Mouse (Mus musculus): ENCODE measurements at regions not wholly inside any gene's neighbourhood (a gene's known extent, or its start where the extent isn't known, plus 50 kb on each side); places are given as distances from the start of the nearest gene placed in this dataset.

GRCm38 (mm10) chr9:90978730-90979129 is 383.5 kb upstream of the Zic4 start:
- H3K27me3 ChIP-seq (ENCODE audit: low read depth, poor library complexity, severe bottlenecking) = no peaks in the 10 kb centered on the region
- no peaks in the 10 kb centered on the region for H3K4me1 ChIP-seq
- no peak overlapping the region for H3K4me3 ChIP-seq
- no peak for DNase-seq (ENCODE audit: low spot score)
- H3K27ac ChIP-seq (replicated peaks) = no peak overlapping the region
- WGBS = 88% methylated on average over 4 of the region's 4 CpGs
- H3K9me3 ChIP-seq (replicated peaks) = no peaks in the 10 kb centered on the region
- H3K36me3 ChIP-seq = no peaks in the 10 kb centered on the region

- H3K9me3 ChIP-seq (replicated peaks) = no peaks in the 10 kb centered on the region
- no peaks in the 10 kb centered on the region for H3K36me3 ChIP-seq
- 82% methylated on average over 6 of the region's 6 CpGs for WGBS
- no peaks in the 10 kb centered on the region for H3K27me3 ChIP-seq (ENCODE audit: low read depth, poor library complexity, severe bottlenecking)
- no peak overlapping the region for H3K27ac ChIP-seq (replicated peaks)
- DNase-seq (ENCODE audit: low spot score) = no peak
- no peaks in the 10 kb centered on the region for H3K4me1 ChIP-seq
- no peak overlapping the region for H3K4me3 ChIP-seq
These were observed 382.0 kb upstream of the Zic4 start for GRCm38 (mm10) chr9:90980023-90980802.

GRCm38 (mm10) chr9:90999178-90999577 is 363.0 kb upstream of the Zic4 start:
- H3K27ac ChIP-seq (replicated peaks) = no peak overlapping the region
- DNase-seq (ENCODE audit: low spot score) = no peak
- no peaks in the 10 kb centered on the region for H3K27me3 ChIP-seq (ENCODE audit: low read depth, poor library complexity, severe bottlenecking)
- no peak overlapping the region for H3K4me3 ChIP-seq
- no peaks in the 10 kb centered on the region for H3K36me3 ChIP-seq
- WGBS = 94% methylated on average over 1 of the region's 1 CpGs
- no peaks in the 10 kb centered on the region for H3K9me3 ChIP-seq (replicated peaks)
- no peaks in the 10 kb centered on the region for H3K4me1 ChIP-seq

DNA sequence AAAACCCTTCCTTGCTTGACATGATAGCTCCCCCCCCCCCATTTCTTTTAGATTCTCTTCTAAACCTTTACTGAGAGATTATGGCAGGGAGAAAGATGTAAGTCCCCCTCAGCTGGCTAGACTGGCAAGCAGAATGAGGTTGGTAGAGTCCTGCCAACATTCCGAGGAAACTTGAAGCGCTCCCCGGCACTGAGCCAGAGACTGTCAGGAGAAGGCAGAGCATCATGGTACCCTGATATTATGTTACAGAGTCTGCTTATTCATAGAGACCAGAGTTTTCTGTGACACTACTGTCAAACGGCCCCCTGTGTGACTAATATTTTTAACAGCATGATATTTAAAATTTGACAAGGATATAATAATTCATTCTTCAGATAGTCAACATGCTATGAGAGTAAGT is 358.0 kb upstream of the Zic4 start:
- H3K4me1 ChIP-seq = no peaks in the 10 kb centered on the region
- 88% methylated on average over 4 of the region's 4 CpGs for WGBS
- no peaks in the 10 kb centered on the region for H3K27me3 ChIP-seq (ENCODE audit: low read depth, poor library complexity, severe bottlenecking)
- H3K36me3 ChIP-seq = no peaks in the 10 kb centered on the region
- no peak overlapping the region for H3K27ac ChIP-seq (replicated peaks)
- no peak overlapping the region for H3K4me3 ChIP-seq
- no peak for DNase-seq (ENCODE audit: low spot score)
- no peaks in the 10 kb centered on the region for H3K9me3 ChIP-seq (replicated peaks)

DNA sequence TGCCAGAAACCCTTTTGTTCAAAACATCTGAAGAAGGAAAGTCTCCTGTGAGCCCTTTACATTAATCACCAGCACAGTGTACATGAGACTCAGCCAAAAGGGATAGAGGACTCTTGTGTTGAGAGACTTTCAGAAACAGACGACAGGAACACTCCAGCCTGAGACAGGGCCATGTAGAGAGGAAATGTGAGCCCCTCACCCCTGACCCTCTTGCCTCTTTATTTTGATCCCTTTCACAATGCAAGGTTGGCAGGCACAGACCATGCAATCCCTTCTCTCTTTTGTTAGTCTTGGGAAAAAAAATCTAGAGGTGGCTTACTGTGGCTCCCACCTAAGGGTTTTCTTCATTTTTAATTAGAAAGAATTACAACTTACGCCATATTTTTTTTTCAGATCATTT is 321.7 kb upstream of the Zic4 start:
- DNase-seq (ENCODE audit: low spot score) = peak; percentile 20
- Histone ChIP-seq H3K4me3 (no peak overlapping the region), H3K27ac (replicated peaks) (no peak overlapping the region), H3K36me3 (no peaks in the 10 kb centered on the region), H3K9me3 (replicated peaks) (no peaks in the 10 kb centered on the region), H3K27me3 (ENCODE audit: low read depth, poor library complexity, severe bottlenecking) (no peaks in the 10 kb centered on the region), H3K4me1 (peaks cover 8% of the 10 kb centered on the region)
- 17% methylated on average over 2 of the region's 2 CpGs for WGBS

- DNase-seq (ENCODE audit: low spot score) = no peak
- Histone ChIP-seq H3K27ac (replicated peaks) (no peak overlapping the region), H3K9me3 (replicated peaks) (no peaks in the 10 kb centered on the region), H3K4me3 (no peak overlapping the region), H3K4me1 (no peaks in the 10 kb centered on the region), H3K27me3 (ENCODE audit: low read depth, poor library complexity, severe bottlenecking) (no peaks in the 10 kb centered on the region), H3K36me3 (no peaks in the 10 kb centered on the region)
- 44% methylated on average over 2 of the region's 2 CpGs for WGBS
These were observed 313.6 kb upstream of the Zic4 start for GRCm38 (mm10) chr9:91048569-91048968.

DNA sequence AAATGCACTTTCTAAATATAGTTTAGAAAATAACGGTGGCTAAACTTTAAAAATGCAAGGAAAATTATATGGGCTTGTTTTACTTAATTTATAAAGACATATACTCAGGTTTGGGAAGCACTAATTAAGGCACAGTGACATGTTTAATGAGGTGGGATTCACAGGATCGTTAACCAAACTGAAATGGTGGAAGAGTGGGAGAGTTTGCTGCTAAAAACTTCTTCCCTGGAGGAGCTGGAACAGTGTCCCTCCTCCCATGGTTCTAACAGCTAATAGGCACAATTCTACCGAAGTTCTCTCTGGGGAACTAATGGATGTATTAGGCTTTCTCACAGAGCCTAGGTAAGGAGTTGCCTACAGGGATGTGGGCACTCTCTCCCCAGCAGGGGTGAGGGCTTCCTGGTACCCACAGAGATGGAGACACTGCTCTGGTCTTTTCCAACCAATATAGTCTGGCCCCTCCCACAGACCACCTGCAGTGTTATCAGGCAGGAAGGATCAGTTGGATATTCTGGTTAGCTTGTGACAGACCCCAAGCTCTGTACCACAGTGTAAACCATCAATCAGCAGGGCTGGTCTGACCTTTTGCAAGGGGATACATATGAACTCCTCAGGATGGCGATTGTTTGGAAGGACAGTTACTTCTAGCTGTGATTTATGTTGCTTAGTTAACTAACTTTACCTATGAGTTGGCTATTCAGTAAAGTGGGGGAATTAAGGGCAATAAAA is 309.0 kb upstream of the Zic4 start:
- no peaks in the 10 kb centered on the region for H3K9me3 ChIP-seq (replicated peaks)
- no peak overlapping the region for H3K27ac ChIP-seq (replicated peaks)
- DNase-seq (ENCODE audit: low spot score) = no peak
- H3K36me3 ChIP-seq = no peaks in the 10 kb centered on the region
- WGBS = 73% methylated on average over 4 of the region's 4 CpGs
- no peaks in the 10 kb centered on the region for H3K27me3 ChIP-seq (ENCODE audit: low read depth, poor library complexity, severe bottlenecking)
- no peak overlapping the region for H3K4me3 ChIP-seq
- H3K4me1 ChIP-seq = no peaks in the 10 kb centered on the region

- Histone ChIP-seq H3K27me3 (ENCODE audit: low read depth, poor library complexity, severe bottlenecking) (no peaks in the 10 kb centered on the region), H3K4me1 (peaks cover 7% of the 10 kb centered on the region), H3K9me3 (replicated peaks) (no peaks in the 10 kb centered on the region), H3K27ac (replicated peaks) (no peak overlapping the region), H3K4me3 (no peak overlapping the region), H3K36me3 (no peaks in the 10 kb centered on the region)
- 82% methylated on average over 4 of the region's 4 CpGs for WGBS
- no peak for DNase-seq (ENCODE audit: low spot score)
These were observed 302.8 kb upstream of the Zic4 start for GRCm38 (mm10) chr9:91059460-91059859.

DNA sequence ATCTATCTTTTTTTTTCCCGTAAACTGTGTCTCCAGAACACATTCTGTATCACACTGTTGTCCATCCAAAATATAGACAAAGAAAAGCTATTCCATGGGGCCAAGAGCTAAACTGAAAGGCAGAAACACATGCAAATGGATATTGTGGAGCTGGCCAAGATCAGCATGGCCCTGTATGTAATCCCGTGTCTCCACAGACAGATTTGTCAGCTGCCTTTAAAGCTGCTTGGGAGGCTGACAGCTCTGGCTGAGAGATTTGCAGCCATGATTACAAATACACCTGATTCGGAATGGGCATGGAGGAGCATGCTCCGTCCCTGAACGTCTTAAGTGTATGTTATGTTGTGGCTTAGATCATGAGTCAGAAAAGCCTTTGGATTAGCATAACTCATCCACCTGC is 292.7 kb upstream of the Zic4 start:
- Histone ChIP-seq H3K4me3 (no peak overlapping the region), H3K27me3 (ENCODE audit: low read depth, poor library complexity, severe bottlenecking) (no peaks in the 10 kb centered on the region), H3K27ac (replicated peaks) (no peak overlapping the region), H3K4me1 (no peaks in the 10 kb centered on the region), H3K36me3 (no peaks in the 10 kb centered on the region), H3K9me3 (replicated peaks) (no peaks in the 10 kb centered on the region)
- no peak for DNase-seq (ENCODE audit: low spot score)
- WGBS = 85% methylated on average over 5 of the region's 5 CpGs

- DNase-seq (ENCODE audit: low spot score) = no peak
- H3K4me3 ChIP-seq = no peak overlapping the region
- no peaks in the 10 kb centered on the region; the same call in 1 of the 2 replicates for H3K27me3 ChIP-seq (ENCODE audit: low read depth, poor library complexity, severe bottlenecking)
- no peaks in the 10 kb centered on the region for H3K36me3 ChIP-seq
- H3K27ac ChIP-seq (replicated peaks) = no peak overlapping the region
- H3K4me1 ChIP-seq = peaks cover 11% of the 10 kb centered on the region
- WGBS = 83% methylated on average over 4 of the region's 4 CpGs
- H3K9me3 ChIP-seq (replicated peaks) = no peaks in the 10 kb centered on the region
These were observed 288.6 kb upstream of the Zic4 start for GRCm38 (mm10) chr9:91073366-91074174.

- Histone ChIP-seq H3K27me3 (ENCODE audit: low read depth, poor library complexity, severe bottlenecking) (no peaks in the 10 kb centered on the region; the same call in 1 of the 2 replicates), H3K36me3 (no peaks in the 10 kb centered on the region), H3K27ac (replicated peaks) (no peak overlapping the region), H3K4me3 (no peak overlapping the region), H3K9me3 (replicated peaks) (no peaks in the 10 kb centered on the region), H3K4me1 (peaks cover 11% of the 10 kb centered on the region)
- WGBS = 84% methylated on average over 5 of the region's 5 CpGs
- no peak for DNase-seq (ENCODE audit: low spot score)
These were observed 288.1 kb upstream of the Zic4 start for GRCm38 (mm10) chr9:91074175-91074480.

DNA sequence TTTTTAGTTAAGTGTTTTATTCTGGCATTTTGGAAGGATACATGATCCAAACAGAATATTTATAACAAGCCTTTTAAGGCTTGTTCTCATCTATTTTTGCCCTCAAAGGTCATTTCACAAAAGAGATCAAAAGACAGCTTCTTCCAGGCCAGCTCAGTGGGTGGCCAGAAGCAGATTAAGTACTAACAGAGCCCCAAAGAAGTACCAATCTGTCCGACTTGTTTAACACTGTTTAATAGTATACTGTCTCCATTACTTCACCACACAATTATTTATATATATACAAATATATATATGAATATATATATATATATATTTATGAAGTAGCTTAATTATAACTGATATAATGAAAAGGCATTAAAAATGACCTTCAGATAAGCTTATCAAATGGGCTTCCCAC is 284.7 kb upstream of the Zic4 start:
- Histone ChIP-seq H3K36me3 (no peaks in the 10 kb centered on the region), H3K27me3 (ENCODE audit: low read depth, poor library complexity, severe bottlenecking) (no peaks in the 10 kb centered on the region; the same call in 1 of the 2 replicates), H3K4me3 (no peak overlapping the region), H3K27ac (replicated peaks) (no peak overlapping the region), H3K9me3 (replicated peaks) (no peaks in the 10 kb centered on the region), H3K4me1 (peaks cover 11% of the 10 kb centered on the region)
- WGBS = 8% methylated on average over 1 of the region's 1 CpGs
- no peak for DNase-seq (ENCODE audit: low spot score)

DNA sequence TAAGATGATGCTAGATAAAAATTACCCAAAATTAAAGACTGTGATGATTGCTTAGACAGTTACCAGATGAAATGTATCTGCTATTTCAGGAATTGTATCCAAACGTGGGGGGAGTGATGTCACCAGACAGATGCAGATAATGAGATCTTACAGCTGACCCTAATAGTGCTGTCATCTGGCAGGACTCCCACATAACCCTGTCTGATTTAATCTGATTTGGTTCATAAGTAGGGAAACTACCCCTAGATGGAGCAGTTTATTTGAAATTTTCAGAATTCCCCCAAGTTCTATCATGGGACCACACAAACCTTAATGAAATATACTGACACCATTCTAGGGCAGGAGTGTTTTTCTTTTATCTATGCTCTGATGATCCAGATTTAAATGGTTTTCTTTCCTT is 278.4 kb upstream of the Zic4 start:
- H3K27me3 ChIP-seq (ENCODE audit: low read depth, poor library complexity, severe bottlenecking) = no peaks in the 10 kb centered on the region; the same call in 1 of the 2 replicates
- 51% methylated on average over 1 of the region's 1 CpGs for WGBS
- DNase-seq (ENCODE audit: low spot score) = no peak
- no peak overlapping the region for H3K4me3 ChIP-seq
- H3K4me1 ChIP-seq = no peaks in the 10 kb centered on the region
- no peaks in the 10 kb centered on the region for H3K9me3 ChIP-seq (replicated peaks)
- H3K36me3 ChIP-seq = no peaks in the 10 kb centered on the region
- H3K27ac ChIP-seq (replicated peaks) = no peak overlapping the region

All from midbrain, embryonic 10.5 days (tissue).